Mouse (Mus musculus) layer of hippocampus, adult 9-10 months (tissue): ENCODE data around the gene Taar1.

Experiments used
- DNase-seq: peaks from one replicate; pipeline ENCODE4 v3.0.0; 2022; ENCODE audit warnings: low spot score

Gene Taar1

DNA sequence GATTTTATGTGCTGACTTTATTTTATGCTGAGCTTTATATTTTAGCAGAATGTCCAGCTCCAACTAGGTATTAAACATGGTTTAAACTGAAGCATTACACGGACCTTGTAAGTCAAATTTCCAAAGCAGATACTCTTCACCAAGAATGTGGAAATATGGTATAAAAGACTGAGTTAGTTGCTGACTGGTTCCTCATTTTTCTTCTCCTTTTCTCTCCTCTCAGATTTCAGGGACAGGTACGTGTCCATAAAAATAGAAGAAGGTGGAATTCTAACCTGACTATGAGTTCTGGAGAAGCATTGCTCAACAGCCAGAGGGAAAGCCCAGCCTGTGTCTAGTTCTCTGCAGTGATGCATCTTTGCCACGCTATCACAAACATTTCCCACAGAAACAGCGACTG, at the start of gene Taar1:
Taar1 (plus strand) TSS at position 301 of the 400 bp plus-strand sequence.
- no peak for DNase-seq

DNA sequence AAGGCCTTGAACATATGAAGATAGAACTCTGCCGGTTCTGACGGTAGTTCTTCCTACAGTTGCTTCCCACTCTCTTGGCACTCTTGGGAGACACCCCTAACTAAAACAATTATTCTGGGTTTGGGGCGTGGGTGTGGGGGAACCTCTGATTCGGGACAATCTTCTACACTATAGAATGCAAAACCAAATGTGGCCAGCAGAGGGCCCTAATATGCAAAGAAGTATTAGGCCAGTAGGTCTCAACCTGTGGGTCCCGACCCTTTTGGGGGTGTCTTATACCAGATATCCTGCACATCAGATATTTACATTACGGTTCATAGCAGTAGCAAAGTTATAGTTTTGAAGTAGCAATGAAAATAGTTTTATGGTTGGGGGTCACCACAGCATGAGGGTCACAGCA, 39.5 kb upstream of the Taar1 start:
- DNase-seq = no peak

DNA sequence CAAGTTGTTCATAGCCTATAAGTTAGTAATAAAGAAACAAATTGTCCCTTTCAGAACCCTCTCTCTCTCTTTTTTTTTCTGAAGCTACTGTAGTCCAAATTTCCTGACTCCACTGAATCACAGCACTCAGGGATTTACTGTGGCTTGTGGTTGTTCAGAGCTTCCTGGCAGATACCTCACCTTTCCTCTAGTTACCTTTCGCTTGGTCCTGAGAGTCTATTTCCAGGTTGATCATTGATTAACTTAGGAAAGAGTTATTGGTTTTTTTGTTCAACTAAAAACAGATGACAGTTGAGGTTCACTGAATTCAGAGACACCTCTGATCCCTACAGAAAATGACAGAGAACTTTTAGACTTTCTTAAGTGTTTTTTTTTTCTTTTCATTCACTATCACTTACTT, 35.2 kb upstream of the Taar1 start:
- no peak for DNase-seq

DNA sequence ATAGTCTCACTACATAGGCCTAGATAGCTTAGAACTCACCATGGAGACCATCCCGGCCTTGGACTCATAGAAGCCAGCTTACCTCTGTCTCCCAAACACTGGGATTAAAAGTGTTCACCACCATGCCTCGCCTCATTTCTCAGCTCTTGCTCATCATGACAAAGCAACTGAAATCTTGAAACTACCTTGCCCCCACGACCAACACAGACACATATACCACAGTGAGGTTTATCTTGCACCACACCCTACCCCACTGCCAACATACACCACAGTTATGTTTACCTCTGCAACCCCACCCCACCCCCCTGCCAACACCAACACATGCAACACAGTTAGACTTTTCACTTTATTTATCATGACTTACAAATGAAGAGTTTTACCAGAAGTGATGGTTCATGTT, 34.1 kb upstream of the Taar1 start:
- DNase-seq = no peak

DNA sequence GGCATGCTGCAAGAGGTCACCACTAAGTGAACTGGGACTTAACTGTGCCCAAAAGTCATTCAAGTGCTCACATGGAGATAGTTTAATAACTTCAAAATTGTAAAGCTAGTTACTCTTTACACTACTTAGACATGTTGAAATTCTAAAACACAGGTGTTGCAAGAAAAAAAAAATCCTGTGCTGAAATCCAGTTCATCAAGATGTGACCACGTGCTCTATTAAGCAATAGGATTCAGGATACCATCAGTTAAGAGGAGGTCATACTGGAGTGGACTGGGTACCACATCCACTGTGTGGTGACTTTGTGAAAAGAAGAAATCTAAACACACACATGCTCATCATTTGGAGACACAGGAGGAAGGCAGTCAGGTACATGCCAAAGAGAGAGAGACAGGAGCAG, 27.2 kb upstream of the Taar1 start:
- no peak for DNase-seq

DNA sequence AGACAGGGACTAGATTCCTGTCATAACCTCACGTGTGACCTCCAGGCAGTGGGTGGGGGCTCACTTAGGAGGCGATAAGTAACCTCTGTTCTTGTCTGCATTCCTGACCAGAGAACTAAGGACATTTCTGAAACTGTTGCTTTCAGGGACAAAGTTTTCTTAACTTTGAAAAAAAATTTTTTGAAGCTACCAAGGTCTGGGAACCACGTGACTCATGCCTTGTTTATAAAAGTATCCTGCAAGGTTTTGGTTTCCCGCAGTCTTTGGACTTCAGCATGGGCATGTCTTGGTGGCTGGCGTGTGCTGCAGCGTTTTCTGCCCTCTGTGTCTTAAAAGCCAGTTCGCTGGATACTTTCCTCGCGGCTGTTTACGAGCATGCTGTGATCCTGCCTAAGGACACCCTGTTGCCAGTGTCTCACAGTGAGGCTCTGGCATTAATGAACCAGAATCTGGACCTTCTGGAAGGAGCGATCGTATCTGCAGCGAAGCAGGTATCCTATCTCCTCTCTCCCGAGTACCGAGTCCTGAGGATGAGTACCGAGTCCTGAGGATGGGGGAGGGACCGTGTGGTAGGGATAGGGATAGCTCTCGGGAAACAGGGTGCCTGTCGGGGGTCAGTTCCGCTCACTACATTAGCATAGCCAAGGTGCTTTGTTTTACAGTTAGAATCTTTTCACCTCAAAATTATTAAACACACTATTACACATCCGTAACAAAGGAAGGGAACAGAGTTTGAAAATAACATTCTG, 25.4 kb upstream of the Taar1 start, which contains the start of gene Vnn1:
Vnn1 (plus strand) TSS at position 88 of the 749 bp plus-strand sequence.
- no peak for DNase-seq

DNA sequence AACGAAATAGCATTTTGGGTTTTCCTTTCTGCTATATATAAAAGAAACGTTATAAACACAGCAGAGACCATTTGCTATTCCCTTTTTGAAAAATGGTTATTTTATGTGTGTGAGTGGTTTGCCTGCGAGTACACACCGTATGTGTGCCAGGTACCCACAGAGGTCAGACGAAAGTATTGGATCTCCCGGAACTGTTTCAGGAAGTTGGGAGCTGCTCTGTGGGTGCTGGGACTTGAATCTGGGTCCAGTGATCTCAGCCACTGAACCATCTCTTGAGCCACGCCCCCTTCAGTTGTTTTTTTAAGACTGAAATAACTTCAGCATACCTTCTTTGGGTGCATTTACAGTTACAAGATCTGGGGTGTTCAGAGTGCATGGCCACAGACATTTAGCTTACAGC, 24.8 kb upstream of the Taar1 start:
- DNase-seq = no peak

DNA sequence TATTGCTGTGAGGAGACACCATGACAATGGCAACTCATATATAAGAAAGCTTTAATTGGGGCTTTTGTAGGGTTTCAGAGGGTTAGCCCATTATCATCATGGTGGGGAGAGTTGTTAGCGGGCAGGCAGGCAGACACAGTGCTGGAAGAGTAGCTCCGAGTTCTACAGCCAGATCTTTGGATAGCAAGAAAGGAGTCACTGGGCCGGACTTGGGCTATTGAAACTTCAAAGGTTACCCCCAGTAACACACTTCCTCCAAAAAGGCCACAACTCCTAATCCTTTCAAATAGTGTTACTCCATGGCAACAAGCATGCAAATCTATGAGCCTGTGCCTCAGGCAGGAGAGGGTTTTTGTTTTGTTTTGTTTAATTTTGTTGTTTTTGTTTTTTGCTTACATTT, 19.0 kb upstream of the Taar1 start:
- no peak for DNase-seq

DNA sequence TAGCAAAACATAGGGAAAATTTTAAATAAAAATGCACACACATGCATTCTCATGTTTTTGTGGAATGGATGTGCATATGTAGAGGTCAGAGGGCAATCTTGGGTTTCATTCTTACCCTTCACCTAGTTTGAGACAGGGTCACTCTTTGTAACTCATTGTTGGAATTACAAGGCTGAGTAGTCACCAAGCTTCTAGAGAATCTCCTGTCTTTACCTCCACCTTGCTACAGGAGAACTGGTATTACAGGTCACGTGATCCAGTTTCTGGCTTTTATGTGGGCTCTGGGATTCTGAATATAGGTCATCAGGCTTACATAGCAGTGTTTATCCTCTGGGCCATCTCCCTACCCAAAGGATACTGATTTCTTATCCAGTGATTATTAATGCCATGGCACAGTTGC, 14.5 kb upstream of the Taar1 start:
- no peak for DNase-seq

DNA sequence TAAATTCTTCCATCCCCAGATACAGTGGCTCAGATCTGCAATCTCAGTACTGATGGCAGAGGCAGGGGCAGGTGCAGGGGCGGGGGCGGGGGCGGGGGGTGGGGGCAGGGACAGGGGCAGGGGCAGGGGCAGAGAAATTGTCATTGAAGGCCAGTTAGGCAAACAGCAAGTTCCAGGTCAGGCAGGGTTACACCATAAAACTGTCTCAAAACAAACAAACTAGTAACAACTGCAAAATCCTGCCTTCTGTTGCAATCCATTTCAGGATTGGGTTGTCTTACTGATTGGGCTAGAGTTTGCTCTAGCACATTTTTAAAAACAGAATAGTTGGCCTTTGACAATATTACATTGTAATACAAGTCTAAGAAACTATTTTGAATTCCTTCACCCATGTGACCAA, 2.3 kb downstream of the Taar1 start:
- no peak for DNase-seq

DNA sequence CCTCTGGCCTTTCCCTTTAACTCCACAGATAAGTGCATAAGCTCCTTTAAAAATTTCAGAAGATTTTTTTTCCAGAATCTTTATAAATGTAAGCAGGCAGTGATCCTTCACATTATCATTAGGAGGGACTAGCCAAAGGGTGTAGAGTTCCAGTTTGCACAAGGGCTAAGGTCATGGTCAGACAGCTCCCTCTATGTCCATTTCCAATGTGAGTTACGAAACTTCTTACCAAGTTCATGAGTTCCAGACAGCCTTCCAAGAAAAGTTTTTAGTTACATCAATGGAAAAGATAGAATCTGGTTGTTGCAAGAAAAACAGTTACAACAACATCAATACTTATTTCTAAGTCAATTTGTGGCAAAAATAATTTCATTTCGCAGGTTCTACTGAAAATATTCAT, 3.8 kb downstream of the Taar1 start:
- no peak for DNase-seq

DNA sequence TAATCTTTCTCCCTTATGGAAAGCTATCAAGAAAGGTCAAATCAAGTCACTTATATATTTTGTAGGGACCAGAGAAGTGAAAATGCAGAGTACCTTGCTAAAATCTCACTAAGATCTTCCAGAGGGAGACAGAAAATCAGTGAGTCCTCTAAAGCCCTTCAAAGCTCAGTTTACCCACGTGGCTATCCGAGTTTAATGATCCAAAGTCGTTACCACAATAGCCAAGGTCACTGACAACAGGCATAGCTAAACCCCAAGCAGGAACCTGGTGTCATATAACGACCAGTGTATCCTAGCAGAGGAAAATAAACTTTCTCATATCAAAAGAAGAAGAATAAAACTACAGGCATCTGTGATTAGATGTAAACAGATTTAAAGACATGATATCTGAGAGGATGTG, 17.5 kb downstream of the Taar1 start:
- DNase-seq = no peak

DNA sequence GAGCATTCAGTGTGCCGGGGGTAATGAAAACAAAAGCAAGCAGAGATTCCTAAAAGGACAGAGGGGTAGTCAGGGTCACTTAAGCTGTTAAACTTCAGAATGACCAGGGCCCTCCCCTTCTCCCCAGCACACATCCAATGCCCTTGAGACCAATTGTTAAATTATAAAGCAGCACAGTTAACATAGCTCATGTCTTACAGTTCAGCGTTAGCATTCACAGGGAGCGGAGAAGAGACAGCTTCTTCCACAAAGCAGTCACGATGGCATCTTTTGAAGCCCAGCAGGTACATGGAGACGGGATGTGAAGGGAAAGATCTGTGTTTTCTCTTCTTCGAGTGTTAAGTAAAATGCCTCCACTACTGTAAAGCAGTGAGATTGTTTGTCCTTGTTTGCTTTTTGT, 18.2 kb downstream of the Taar1 start, which contains the start of gene Taar2:
Taar2 (plus strand) TSS at position 261 of the 400 bp plus-strand sequence.
- DNase-seq = no peak

DNA sequence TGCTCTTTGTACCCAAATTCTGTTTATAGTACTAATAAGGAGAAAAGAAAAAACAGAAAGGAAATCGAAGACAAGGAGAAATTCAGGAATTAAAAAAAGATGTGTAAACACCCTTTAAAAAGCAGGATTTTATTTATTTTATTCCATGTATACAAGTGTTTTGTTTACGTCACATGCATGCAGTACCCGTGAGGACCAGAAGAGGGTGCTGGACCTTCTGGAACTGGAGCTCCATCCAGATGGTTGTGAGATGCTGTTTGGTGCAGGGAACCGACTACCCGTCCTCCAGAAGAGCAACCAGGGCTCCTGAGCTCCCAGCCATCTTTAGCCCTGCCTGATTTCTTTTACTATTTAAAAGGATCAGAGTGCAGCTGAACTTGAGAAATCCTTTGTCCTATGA, 22.3 kb downstream of the Taar1 start:
- no peak for DNase-seq

DNA sequence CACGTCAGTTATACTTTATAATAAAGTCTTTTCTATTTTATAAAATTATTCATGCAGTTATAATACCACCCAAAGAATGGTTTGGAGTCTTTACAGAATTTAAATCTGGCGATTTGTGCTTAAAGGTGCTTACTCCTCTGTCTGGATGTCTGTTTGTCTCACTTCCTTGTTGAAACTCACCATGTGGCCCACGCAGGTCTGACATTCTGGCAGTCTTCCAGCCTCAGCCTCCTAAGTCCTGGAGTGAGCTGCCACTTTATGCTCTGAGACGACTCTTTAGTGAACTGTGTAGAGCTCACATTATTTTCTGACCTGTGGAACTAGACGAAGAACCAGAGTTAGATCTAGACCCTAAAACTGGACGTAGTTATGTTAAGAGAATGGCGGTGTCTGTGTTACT, 27.9 kb downstream of the Taar1 start:
- DNase-seq = no peak

DNA sequence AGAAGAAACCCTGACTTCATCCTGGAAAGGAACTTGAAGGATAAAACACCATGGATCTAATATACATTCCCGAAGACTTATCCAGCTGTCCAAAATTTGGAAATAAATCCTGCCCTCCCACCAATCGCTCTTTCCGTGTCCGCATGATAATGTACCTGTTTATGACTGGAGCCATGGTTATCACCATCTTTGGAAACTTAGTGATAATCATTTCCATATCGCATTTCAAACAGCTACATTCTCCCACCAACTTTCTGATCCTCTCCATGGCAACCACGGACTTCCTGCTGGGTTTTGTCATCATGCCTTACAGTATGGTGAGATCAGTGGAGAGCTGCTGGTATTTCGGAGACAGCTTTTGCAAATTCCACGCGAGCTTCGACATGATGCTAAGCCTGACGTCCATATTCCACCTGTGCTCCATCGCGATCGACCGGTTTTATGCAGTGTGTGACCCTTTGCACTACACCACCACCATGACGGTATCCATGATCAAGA, 29.4 kb downstream of the Taar1 start, which contains the start of gene Taar3:
Taar3 (plus strand) TSS at position 51 of the 498 bp plus-strand sequence.
- no peak for DNase-seq

DNA sequence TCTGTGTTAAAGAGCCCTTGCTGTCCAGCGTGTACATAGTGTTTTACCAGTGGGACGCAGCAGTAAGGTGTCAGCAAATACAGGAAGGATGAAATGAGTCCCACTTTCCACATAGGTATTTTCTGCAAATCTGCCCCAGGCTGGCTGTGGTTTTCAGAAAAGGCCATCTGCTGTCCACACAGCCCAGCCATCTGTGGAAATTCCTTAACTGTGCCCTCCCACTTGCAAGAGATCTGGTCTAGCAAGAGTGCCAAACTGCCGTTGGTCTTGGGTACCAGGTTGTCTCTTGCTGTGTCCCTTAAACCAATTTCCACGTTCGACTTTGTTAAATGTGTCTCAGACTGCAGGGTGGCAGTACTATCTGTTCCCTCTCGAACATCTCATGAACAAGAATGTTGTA, 31.6 kb downstream of the Taar1 start:
- no peak for DNase-seq

DNA sequence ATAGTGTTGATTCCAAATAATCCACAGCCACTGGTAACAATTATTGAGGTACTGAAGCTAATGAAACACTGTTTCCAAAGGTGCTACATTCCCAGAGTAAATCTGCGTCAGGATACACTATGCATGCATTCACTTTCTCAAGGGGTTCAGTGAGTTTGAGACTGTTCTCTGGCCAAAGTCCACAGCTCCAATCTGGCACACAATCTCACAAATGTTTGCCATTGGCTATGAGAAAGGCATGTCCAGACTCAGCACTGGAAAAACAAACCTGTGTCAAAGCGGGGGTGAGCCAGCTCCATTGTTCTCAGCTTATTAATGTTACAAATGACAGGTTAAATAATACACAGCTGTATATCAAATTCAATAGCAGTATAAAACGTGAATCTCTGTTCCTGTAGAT, 38.9 kb downstream of the Taar1 start:
- no peak for DNase-seq

DNA sequence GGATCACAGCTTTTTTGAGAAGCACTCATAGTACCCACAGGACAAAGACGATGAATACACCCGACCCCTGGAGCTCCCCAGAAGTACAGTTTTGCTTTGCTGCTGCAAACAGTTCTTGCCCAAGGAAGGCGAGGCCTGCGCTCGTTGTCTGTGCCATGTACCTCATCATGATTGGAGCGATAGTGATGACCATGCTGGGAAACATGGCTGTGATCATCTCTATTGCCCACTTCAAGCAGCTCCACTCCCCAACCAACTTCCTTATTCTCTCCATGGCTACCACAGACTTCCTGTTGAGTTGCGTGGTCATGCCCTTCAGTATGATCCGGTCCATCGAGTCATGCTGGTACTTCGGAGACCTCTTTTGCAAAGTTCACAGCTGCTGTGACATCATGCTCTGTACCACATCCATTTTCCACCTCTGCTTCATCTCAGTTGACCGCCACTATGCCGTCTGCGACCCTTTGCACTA, 40.3 kb downstream of the Taar1 start, which contains the start of gene Taar4:
Taar4 (plus strand) TSS at position 51 of the 472 bp plus-strand sequence.
- DNase-seq = no peak

DNA sequence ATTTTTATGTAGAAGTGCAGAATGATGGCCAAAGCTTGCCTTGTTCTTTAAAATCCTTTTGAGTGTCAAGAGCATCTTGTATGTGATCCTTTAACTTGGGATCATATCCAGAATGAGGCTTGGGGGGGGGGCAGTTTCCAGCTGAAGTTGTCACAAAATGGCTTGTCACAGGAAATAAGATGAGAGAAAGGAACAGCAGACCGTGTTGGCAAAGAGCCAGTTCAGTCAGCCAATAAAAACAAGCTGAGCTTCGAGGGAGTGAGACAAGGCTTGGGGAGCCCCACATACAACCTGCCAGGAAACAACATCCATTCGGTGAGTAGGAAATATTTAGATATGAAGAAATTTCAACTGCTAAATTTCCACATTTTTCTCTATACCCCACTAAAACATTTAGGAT, 43.3 kb downstream of the Taar1 start:
- DNase-seq = no peak

DNA sequence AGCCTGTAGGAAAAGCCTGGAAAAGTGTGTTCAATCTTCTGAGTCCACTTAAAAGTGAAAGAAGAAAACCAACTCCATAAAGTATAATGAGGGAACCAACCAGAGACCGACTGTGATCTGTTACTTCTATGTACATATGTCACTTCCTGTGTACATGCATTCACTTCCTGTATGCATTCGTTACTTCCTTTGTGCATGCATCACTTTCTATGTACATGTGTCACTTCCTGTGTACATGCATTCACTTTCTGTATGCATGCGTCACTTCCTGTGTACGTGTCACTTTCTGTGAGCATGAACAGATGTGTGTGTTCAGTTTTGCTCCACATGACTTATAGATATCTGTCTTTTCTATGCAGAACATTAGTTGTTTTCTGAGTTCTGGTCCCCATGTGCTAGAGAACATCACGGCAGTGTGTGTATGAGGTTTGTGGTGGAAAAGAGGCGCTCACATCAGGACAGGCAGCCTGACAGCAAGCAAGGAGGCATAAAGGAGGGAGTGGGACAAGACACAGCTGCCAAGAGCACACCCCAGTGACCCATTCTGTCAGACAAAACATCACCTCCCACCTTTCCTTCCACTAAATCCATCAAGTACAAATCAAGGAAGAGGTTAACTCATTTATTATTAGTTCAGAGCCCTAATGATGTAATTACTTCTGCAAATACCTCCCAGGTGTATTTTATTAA, 44.9 kb downstream of the Taar1 start:
- no peak for DNase-seq

DNA sequence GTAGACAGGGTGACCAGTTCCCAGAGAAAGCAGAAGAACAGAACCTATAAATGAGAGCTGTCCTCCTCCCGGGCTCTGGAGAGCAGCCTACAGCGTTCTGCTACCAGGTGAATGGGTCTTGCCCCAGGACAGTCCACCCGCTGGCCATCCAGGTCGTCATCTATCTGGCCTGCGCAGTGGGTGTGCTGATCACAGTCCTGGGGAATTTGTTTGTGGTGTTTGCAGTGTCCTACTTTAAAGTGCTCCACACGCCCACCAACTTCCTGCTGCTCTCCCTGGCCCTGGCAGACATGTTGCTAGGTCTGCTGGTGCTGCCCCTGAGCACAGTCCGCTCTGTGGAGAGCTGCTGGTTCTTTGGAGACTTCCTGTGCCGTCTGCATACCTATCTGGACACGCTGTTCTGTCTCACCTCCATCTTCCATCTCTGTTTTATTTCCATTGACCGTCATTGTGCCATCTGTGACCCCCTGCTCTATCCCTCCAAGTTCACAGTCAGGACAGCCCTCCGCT, 50.6 kb downstream of the Taar1 start, which contains the start of gene Taar5:
Taar5 (plus strand) TSS at position 51 of the 510 bp plus-strand sequence.
- no peak for DNase-seq
